Mouse (Mus musculus): ENCODE results near the gene Gper1. TPM values are rescaled to one million over a fixed set of nuclear protein-coding genes. Genes with fewer than 3 reads are reported as not detected.
"Not testable (repeated sequence)": the region's sequence is repeated elsewhere in the genome, so short reads cannot be mapped to it uniquely, and the experiment has no call there.

Gper1 gene
- total RNA-seq, 2 experiments from 2014 or later: 1.3 to 2.1 TPM

DNA sequence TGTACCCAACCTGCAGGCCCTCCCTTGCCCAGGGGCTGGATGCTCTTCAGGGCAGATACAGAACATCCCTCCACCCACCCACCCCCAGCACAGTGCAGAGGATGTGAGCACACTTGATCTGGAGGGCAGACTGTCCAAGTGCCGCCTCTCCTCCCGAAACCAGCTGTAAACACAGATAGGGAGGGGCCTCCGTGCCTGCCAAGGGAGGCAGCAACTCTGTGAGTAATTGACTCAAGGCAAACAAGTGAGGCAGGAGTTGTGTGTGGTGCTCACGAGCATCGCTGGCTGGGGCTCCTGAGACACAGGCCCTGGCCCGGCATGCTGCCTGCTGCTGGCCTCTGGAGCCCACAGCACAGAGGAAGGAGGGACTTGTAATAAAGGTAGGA is 33.3 kb upstream of the Gper1 start:
- intact Hi-C loops (cut with DNase I): no loop called here
- peak; percentile 75 for DNase-seq (ENCODE audit: low spot score)

DNA sequence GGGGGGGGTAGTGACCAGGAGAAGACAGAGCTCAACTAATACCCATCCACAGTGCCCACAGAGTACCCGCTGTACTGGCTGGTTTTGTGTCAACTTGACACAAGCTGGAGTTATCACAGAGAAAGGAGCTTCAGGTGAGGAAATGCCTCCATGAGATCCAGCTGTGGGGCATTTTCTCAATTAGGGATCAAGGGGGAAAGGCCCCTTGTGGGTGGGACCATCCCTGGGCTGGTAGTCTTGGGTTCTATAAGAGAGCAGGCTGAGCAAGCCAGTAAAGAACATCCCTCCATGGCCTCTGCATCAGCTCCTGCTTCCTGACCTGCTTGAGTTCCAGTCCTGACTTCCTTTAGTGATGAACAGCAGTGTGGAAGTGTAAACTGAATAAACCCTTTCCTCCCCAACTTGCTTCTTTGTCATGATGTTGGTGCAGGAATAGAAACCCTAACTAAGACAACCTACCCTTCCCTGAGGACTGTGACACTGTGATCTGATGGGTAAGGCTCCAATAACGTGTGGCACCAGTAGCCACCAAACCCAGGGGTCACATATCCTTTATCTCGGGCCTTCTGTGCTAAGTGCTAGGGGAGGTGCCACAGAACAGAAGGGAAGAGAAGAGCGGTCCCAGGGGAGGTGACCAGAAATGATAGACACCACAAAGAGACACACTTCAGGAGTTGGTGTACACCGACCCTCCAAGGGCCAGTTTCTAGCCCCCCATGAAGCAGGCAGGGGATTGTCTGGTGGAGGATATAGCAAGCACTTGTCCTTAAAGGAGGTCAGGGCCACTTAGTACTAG is 32.4 kb upstream of the Gper1 start:
- DNase-seq (ENCODE audit: low spot score); intact Hi-C loops (cut with DNase I): not testable (repeated sequence)

DNA sequence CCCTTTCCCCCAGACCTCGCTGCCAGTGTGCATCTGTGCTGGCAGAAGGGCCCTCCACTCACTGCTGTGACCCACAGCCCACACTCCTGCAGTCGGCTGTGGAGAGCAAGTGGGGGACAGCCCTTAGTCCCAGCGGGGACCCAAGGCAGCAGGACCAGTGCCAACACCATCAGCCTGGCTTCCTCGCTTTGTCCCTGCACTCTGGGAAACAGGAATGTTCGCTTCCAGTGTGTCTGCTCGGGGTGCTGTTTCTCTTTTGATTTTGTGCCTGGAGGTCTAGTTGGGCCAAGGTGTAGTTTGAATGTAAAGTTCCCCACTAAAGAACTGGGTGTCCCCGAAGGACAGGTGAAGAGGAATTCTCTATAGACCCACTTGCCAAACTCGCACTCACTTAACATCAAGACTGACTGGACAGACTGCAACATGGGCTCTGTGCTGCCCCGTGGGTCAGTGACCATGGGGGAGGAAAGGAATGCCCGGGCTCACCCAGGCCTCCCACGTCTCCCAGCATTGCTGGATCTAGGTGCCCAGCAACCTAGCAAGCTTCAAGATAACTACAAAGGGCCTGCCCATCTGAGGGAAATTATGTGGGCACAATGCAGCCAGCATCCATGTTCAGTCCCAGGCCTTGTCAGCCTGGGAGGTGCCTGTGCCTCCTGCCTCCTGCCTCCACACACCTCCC is 31.5 kb upstream of the Gper1 start:
- no peak for DNase-seq (ENCODE audit: low spot score)
- intact Hi-C loops (cut with DNase I): no loop called here

DNA sequence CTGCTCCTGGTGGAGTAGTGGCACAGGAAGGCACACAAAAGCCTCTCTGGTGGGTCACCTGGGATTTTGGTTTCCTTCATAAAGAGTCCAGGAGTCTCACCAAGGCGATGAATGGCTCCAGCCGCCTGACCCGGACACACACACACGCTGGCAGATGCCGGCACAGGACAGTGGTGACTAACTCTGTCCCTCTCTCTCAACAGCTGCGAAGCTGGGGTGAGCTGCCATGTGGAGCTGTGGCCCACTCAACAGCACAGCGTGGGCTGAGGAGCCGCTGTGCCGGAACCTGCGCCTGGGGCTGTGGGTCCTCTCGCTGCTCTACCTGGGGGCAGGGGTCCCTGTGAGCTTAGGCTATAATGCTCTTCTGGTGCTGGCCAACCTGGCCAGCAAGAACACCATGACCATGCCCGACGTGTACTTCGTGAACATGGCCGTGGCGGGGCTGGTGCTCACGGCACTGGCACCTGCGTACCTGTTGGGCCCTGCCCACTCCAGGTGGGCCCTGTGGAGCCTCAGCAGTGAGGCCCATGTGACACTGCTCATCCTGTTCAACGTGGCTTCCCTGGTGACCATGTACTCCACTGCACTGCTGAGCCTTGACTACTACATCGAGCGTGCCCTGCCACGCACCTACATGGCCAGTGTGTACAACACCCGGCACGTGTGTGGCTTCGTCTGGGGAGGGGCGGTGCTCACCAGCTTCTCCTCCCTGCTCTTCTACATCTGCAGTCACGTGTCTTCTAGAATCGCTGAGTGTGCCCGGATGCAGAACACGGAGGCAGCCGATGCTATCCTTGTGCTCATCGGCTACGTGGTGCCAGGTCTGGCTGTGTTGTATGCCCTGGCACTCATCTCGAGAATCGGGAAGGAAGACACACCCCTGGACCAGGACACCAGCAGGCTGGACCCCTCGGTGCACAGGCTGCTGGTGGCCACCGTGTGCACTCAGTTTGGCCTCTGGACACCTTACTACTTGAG is 30.4 kb upstream of the Gper1 start:
- no peak for DNase-seq (ENCODE audit: low spot score)
- intact Hi-C loops (cut with DNase I): no loop called here

DNA sequence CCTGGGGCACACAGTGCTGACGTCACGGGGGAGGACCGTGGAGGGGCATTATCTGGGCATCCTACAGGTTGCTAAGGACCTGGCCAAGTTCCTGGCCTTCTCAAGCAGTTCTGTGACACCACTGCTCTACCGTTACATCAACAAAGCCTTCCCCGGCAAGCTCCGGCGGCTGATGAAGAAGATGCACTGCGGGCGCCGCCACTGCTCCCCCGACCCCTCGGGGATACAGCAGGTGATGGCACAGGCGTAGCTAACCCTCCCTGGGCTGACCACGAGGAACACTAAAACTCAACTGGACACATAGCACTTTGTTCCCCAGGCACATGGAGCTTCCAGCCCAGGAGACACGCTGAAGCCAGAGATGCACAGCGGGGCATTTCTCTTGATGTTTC is 29.8 kb upstream of the Gper1 start:
- intact Hi-C loops (cut with DNase I): no loop called here
- DNase-seq (ENCODE audit: low spot score): no peak

DNA sequence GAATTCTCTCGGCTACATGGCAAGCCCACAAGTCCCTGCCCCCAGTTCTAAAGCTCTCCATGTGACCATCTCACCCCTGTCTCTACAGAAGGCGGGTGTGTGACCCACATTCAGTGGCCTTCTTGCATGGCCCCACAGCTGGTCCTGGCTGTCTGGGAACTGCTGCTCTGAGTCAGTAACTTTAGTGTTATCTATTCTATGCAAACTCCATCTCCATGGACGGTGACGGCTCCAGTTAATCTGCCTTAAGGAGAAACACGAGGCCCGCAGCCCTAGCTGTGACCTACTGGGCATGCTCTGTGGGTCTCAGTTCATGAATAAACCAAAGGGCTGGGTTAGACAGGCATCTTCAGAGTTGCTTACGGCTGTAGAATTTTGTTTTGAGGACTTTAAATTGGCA is 28.6 kb upstream of the Gper1 start:
- DNase-seq (ENCODE audit: low spot score): no peak
- intact Hi-C loops (cut with DNase I): no loop called here

DNA sequence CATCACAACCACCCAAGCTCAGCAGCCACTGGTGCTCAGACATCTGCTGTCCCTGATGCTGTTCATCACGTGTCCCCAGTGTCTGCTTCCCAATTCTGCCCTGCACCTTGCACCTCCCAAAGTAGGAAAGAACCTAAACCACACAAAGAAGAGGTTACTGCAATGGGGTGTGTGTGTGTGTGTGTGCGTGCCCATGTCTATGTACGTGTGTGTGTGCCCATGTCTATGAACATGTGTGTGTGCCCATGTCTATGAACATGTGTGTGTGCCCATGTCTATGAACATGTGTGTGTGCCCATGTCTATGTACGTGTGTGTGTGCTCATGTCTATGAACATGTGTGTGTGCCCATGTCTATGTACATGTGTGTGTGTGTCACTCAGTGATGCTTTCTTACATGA is 27.4 kb upstream of the Gper1 start:
- intact Hi-C loops (cut with DNase I): no loop called here
- DNase-seq (ENCODE audit: low spot score): no peak

DNA sequence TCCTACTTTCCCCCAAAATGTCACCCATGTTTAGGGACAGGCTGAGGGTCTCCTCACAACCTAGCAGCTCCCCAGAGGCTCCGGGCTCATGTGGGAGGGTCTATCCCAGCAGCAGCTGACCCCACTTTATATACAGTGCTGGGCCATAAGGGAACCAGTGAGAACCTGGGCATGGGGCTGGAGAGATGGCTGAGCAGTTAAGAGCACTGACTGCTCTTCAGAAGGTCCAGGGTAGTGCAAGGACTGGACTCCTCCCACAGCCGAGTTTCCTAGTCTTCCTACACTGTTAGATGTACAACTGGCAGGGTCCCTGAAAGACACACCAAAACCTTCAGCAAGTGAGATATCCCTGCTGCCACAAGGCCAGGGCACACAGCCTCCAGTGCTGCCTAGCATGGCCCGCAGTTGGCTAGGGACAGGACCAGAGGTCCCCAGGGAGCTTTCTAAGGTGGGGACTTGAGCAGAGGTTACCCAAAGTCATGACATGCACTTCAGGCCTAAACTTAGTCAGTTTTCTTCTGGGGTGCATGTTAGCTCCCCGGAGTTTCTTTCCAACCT is 25.5 kb upstream of the Gper1 start:
- no peak for DNase-seq (ENCODE audit: low spot score)
- intact Hi-C loops (cut with DNase I): no loop called here

DNA sequence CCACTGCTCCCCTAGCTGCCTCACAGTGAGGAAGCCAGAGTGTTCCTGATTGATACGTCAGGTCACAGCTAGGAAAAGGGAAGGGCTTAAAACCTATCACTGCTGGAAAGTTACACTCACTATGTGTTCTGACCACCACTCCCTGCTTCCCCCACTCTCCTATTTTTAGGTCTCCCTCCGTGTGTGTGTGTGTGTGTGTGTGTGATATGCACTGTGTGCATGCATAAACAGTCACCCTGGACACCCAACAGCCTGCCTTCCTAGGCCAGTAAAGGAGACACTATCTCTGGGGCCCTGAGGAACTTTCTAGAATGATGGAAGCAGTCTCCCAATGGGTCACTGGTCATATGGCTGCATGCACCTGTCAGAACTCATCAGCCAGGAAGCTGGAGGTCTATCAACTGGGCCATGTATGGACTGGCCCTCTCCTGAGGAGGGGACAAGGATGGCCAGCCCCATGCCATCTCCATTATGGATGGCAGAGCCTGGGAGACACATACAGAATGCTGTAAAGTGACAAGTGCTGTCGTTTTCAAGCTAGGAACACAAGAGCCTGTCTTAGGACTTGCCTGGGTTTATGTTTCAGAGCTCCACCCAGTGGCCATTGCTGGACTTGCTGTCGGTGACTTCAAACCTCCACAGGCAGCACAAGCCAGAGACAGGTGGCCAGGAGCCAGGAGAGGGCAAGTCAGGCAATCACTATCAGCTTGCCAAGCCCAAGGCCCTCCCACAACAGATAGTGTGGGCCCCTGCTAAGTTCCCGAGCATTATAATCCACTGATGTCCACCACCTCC is 24.8 kb upstream of the Gper1 start:
- peak; percentile 88 for DNase-seq (ENCODE audit: low spot score)
- intact Hi-C loops (cut with DNase I): loop anchor here (1.0 kb wide), 1 partner anchor 34 kb away; no protein-coding TSS in a partner anchor

DNA sequence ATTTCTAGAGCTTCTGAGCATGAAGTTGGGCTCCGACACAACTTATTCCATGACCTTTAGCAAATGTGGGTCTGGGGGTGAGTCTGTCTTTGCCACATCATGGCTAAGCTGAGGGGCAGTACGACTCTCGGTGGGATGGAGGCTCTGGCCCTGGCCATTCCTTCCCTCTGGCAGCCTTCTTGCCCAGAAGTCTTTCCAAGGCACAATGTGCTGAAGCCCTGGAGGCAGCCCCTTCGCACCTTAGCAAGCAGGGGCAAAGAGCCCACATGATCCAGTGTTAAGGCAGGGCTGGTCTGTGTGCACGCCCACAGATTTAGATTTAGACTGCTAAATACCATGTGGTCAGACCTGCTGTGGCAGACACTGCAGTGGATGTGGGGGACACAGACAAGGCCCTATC is 24.2 kb upstream of the Gper1 start:
- no peak for DNase-seq (ENCODE audit: low spot score)
- intact Hi-C loops (cut with DNase I): loop anchor here (1.0 kb wide), 1 partner anchor 34 kb away; no protein-coding TSS in a partner anchor

DNA sequence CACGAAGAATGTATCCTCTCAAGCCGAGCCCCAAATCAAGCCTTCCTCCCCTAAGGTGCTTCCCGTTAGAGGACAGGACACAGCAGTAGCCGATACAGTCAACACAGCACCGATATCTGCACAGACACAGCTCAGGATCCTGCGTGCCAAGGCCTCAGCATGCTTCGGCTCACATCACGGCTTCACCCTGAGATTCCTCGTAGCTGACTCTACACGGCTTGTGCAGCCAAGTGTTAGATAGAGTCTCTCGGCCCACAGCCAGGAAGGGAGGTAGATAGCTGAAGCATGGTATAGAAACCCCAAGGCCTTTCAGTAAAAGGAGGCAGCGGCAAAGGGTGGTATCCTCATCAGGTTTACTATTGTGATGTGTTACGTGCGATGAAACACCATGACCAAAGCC is 23.0 kb upstream of the Gper1 start:
- intact Hi-C loops (cut with DNase I): loop anchor here (5.0 kb wide), 1 partner anchor 47 kb away; no protein-coding TSS in a partner anchor

DNA sequence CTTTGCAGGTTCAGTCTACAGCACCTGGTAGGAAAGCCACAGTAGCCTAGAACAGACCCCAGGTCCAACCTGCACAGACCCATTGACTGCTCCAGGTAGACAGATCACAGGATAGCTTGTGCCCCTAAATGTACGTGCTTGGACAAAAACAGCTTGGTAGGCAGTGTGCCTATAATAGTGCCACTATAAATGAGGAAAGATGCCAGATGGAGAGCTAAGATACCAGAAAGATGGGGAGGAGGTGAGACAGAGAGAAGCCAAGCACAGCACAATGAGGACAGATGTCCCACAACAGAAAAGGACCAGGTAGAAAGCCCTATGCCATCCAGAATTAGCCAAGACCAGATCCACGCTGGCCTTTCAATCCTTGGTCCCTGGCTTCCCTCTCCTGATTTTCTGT is 20.8 kb upstream of the Gper1 start:
- intact Hi-C loops (cut with DNase I): loop anchor here (5.0 kb wide), 1 partner anchor 45 kb away; no protein-coding TSS in a partner anchor
- DNase-seq (ENCODE audit: low spot score): no peak

More for the DNA sequence above, 23.0 kb upstream of the Gper1 start:
- no peak for DNase-seq (ENCODE audit: low spot score)

DNA sequence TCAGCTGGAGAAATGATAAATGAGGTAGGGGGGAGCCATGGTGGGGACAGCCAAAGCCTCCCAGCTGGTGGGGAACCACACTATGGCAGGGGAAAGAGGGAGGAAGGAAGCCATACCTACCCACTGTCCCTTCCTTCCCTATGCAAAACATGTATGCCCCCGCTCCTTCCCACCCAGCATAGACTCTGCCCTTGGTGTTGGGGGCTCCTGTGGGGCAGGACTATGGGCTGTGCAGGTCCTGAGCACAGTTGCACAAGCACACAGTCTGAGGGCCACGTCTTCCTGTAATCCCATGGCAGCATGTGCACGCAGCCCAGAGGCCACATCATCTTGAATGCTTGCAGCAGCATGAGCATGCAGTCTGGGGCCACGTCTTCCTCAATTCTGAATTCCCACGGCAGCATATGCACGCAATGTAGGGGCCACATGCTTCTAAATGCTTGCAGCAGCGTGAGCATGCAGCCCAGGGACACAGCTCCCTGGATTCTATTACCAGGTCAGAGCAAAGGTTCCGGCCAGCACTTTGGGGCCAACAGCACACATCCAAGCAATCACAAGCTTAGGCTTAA is 19.2 kb upstream of the Gper1 start:
- intact Hi-C loops (cut with DNase I): loop anchor here (5.0 kb wide), 1 partner anchor 44 kb away; no protein-coding TSS in a partner anchor

DNA sequence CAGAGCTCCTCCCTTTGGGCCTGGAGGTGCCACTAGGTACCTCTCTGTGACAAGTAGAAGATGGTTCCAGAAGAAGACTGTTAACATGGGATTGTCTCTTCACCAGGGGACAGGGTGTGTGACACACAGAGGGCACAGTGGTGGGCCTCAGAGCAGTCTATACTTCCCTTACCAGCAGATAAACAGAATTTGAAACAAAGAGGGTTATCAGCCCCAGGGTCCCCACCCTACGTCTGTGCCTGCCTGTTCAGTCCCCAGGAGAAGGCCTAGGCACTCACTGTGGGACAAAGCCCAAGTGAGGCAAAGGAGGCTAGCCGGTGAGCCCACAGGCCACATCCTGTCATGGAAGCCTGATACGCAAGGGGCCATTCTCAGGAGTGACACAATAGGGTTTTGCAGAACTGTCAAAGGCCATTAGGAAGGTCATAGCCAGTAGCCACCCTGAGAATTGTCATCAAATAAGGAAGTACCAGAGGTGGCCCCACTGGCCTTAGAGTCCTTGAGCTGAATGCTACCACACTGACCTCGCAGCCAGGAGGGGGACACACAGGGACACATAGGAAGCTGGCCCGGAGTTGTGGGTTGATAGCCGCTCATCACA is 18.1 kb upstream of the Gper1 start, which contains the start of gene C130050O18Rik:
Gene C130050O18Rik, plus strand, starts transcription at position 480 of the 601 bp plus-strand sequence.
- intact Hi-C loops (cut with DNase I): loop anchor here (5.0 kb wide), 2 partner anchors 42 to 77 kb away; partner anchors contain the start of gene Zfand2a
- no peak for DNase-seq (ENCODE audit: low spot score)

More for the DNA sequence above, 19.2 kb upstream of the Gper1 start:
- no peak for DNase-seq (ENCODE audit: low spot score)

DNA sequence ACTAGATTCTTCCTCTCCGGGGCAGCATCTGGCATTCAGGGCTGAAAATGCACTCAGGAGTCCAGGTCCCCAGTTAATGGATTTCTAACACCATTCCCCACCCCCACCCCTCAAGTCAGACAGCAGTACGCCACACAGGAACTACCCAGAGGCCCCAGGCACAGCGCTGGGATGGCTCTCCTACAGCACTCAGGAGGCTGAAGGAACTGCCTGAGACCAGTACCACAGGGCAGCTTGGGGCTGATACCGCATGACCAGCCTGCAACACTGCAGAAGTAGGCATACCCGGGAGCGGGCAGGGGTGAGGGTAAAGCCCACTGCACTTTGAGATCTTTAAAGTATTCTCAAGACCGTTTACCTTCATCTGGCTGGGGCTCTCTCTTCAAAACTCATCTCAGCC is 17.5 kb upstream of the Gper1 start:
- intact Hi-C loops (cut with DNase I): loop anchor here (5.0 kb wide), 1 partner anchor 77 kb away; the partner anchor contains the start of gene Zfand2a

DNA sequence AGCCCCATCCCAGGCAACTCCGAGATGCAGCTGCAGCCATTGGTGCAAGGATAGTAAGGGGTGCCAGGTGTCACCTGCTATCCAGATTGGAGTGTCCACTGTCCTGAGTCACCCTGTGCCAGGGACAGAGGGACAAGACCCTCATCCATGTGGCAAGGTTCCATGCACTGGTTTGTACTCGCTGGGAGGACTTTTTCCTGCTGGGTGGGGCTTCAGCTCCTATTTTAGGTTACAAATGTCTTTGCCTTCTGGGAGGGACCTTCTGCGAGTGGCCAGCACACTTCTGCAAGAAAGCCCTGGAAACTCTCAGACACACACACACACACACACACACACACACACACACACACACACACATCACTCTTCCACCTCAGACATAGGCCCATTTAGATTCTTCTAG is 17.0 kb upstream of the Gper1 start:
- intact Hi-C loops (cut with DNase I): loop anchor here (5.0 kb wide), 1 partner anchor 76 kb away; the partner anchor contains the start of gene Zfand2a
- no peak for DNase-seq (ENCODE audit: low spot score)

More for the DNA sequence above, 17.5 kb upstream of the Gper1 start:
- DNase-seq (ENCODE audit: low spot score): no peak

DNA sequence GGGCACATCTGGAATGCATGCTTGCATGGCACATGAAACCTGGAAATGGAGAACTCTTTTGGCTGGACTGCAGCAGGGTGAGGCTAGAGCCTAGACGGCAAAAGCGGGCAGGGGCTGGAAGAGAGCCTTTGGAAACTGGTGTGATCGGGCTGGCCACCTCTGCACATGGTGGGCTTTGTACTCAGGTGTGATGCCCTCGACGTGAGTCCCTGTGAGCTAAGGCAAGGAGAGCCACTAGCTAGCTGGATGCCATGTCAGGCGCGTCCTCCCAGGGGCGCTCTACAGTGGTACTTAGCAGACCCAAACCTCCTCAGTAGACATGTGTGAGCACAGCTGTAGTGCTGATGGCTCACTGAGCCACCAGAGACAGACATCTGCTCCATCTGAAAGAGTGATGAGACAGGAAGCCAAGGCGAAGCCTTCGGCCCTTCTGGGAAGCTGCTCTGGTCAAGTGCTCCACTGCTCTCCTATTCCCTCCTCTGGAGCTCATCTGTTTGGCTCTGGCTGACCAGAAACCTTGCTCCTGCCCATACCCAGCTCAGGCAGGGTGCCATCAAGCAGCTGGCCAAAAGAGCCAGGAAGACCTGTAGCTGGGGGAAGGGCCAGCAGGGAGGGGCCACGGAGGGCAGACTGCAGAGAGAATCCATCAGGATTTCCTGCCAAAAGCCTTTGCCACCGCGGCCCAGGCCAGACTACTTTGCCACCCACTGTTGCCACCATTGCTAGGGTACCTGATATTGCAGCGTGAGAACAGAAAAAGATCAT is 15.6 kb upstream of the Gper1 start:
- no peak for DNase-seq (ENCODE audit: low spot score)
- intact Hi-C loops (cut with DNase I): loop anchor here (5.0 kb wide), 1 partner anchor 75 kb away; the partner anchor contains the start of gene Zfand2a

Measured in heart, postnatal 25 days (tissue).